Mouse (Mus musculus) liver, adult 2 months (tissue): ENCODE measurements around the gene Opn1mw. TPM values are rescaled to one million over a fixed set of nuclear protein-coding genes. Genes with fewer than 3 reads are reported as not detected.
"Not testable (repeated sequence)": the region's sequence is repeated elsewhere in the genome, so short reads cannot be mapped to it uniquely, and the experiment has no call there.

Experiments used
- DNase-seq: peaks from one replicate; pipeline ENCODE4 v3.0.0-alpha.2; 2011; ENCODE audit warnings: low read depth, low spot score; ENCODE audit errors: extremely low read depth
- H3K27ac ChIP-seq: fragments of 200-500 bp; replicated peaks from 2 replicates; pipeline ENCODE4 v1.5.1; 2012; ENCODE audit warnings: low read depth, mild to moderate bottlenecking, control low read depth, inconsistent platforms, low read length; ENCODE audit not compliant: insufficient read depth
- H3K27me3 ChIP-seq: fragments of 200-500 bp; 2 replicates; pipeline ENCODE4 v1.6.1; 2012; ENCODE audit warnings: mild to moderate bottlenecking, moderate library complexity, low read length, inconsistent platforms; ENCODE audit not compliant: control insufficient read depth, insufficient read depth
- H3K36me3 ChIP-seq: fragments of 200-500 bp; 2 replicates; pipeline ENCODE4 v1.6.1; 2012; ENCODE audit warnings: low read length, inconsistent platforms; ENCODE audit not compliant: control insufficient read depth, insufficient read depth
- H3K4me1 ChIP-seq: fragments of 200-500 bp; 2 replicates; pipeline ENCODE4 v1.6.1; 2011; ENCODE audit warnings: low read length; ENCODE audit not compliant: control insufficient read depth, insufficient read depth
- H3K4me3 ChIP-seq: fragments of 200-500 bp; 2 replicates; pipeline ENCODE4 v1.5.1; 2011; ENCODE audit warnings: low read depth, mild to moderate bottlenecking, control low read depth, low read length, moderate library complexity; ENCODE audit not compliant: insufficient read depth
- H3K79me2 ChIP-seq: fragments of 200-500 bp; 2 replicates; pipeline ENCODE4 v1.6.1; 2012; ENCODE audit warnings: inconsistent platforms, mild to moderate bottlenecking, low read length, moderate library complexity; ENCODE audit not compliant: control insufficient read depth, insufficient read depth
- H3K9ac ChIP-seq: fragments of 200-500 bp; 2 replicates; pipeline ENCODE4 v1.6.1; 2012; ENCODE audit warnings: low read depth, mild to moderate bottlenecking, control low read depth, inconsistent platforms, low read length
- CTCF ChIP-seq: fragments of 200-500 bp; IDR thresholded peaks from 2 replicates; pipeline ENCODE4 v1.5.1; 2011; ENCODE audit warnings: low read depth, low read length, control low read depth
- POLR2A ChIP-seq: fragments of 200-500 bp; IDR thresholded peaks from 2 replicates; pipeline ENCODE4 v1.6.1; 2011; ENCODE audit warnings: low read length, control low read depth; ENCODE audit not compliant: insufficient read depth; ENCODE audit errors: extremely low read depth
- WGBS: fragments of 180-500 bp; shearing (Covaris S2); methylation state at CpG from one replicate; pipeline ENCODE4 v1.1.7; 2018; 5-methylcytosine and 5-hydroxymethylcytosine counted together
- polyA plus RNA-seq: library from polyadenylated mRNA; depleted of rRNA; stranded (reverse); fragments of >200 nt; gene quantifications from 2 replicates; pipeline ENCODE4 v1.2.3, GENCODE M21; 2012
- total RNA-seq: library from RNA; depleted of rRNA; stranded (reverse); fragments of >200 nt; gene quantifications from 2 replicates; pipeline ENCODE4 v1.2.3, GENCODE M21; 2014

Gene Opn1mw
- total and polyA plus RNA-seq, 2 experiments = not detected

- H3K79me2 ChIP-seq = no peaks in the 10 kb centered on the region
- no peak overlapping the region for H3K27ac ChIP-seq
- TF ChIP-seq CTCF = no peak
- no peak for TF ChIP-seq POLR2A
- 61% methylated on average over 4 of the region's 4 CpGs for WGBS
- DNase-seq = no peak
- H3K9ac ChIP-seq = no peak overlapping the region
- no peaks in the 10 kb centered on the region for H3K4me1 ChIP-seq
- H3K36me3 ChIP-seq = no peaks in the 10 kb centered on the region
- H3K27me3 ChIP-seq = no peaks in the 10 kb centered on the region
- no peak overlapping the region for H3K4me3 ChIP-seq
These were observed 23.6 kb upstream of the Opn1mw start for GRCm38 (mm10) chrX:74103457-74104188.

- Histone ChIP-seq H3K4me1 (no peaks in the 10 kb centered on the region), H3K36me3 (no peaks in the 10 kb centered on the region), H3K27ac (no peak overlapping the region), H3K4me3 (no peak overlapping the region), H3K9ac (no peak overlapping the region), H3K79me2 (no peaks in the 10 kb centered on the region), H3K27me3 (no peaks in the 10 kb centered on the region)
- DNase-seq = no peak
- WGBS = 61% methylated on average over 2 of the region's 2 CpGs
- no peak for TF ChIP-seq POLR2A
- no peak for TF ChIP-seq CTCF
These were observed 21.3 kb upstream of the Opn1mw start for GRCm38 (mm10) chrX:74105916-74106315.

GRCm38 (mm10) chrX:74108747-74109146 lies 18.5 kb upstream of the Opn1mw start:
- DNase-seq = no peak

DNA sequence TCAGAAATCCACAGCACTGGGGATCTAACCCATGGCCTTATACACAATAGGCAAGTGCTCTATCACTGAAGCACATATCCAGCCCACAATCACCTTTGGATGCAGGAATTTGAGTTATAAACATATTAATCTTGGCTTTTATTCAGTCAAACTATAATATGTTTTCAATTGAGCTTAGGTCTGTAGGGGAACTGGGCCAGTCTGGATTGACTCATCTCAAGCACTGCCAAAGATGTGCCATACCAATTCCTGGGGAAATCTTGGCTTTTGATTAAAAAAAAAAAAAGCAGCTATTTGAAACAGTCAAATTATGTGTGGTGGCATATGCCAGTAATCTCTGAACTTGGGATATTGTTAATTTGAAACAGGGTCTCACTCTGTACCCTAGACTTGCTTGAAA lies 13.2 kb upstream of the Opn1mw start:
- no peak for DNase-seq
- H3K27ac ChIP-seq = no peak overlapping the region
- H3K27me3 ChIP-seq = no peaks in the 10 kb centered on the region
- no peak overlapping the region for H3K9ac ChIP-seq
- TF ChIP-seq CTCF = no peak
- TF ChIP-seq POLR2A = no peak
- no peaks in the 10 kb centered on the region for H3K4me1 ChIP-seq
- no peaks in the 10 kb centered on the region for H3K79me2 ChIP-seq
- no peaks in the 10 kb centered on the region for H3K36me3 ChIP-seq
- no peak overlapping the region for H3K4me3 ChIP-seq

More at GRCm38 (mm10) chrX:74108747-74109146, 18.5 kb upstream of the Opn1mw start:
- no peak overlapping the region for H3K4me3 ChIP-seq
- H3K79me2 ChIP-seq = no peaks in the 10 kb centered on the region
- no peaks in the 10 kb centered on the region for H3K4me1 ChIP-seq
- H3K9ac ChIP-seq = no peak overlapping the region
- H3K27ac ChIP-seq = no peak overlapping the region
- H3K36me3 ChIP-seq = no peaks in the 10 kb centered on the region
- 36% methylated on average over 3 of the region's 3 CpGs for WGBS
- TF ChIP-seq CTCF (no peak), POLR2A (no peak)
- H3K27me3 ChIP-seq = no peaks in the 10 kb centered on the region

GRCm38 (mm10) chrX:74115511-74115910 lies 11.8 kb upstream of the Opn1mw start:
- TF ChIP-seq CTCF = peak; percentile 70
- no peak for TF ChIP-seq POLR2A
- peak overlapping the region; percentile 45; the same call in 1 of the 2 replicates for H3K4me3 ChIP-seq
- H3K9ac ChIP-seq = peak overlapping the region; percentile 23; the same call in 1 of the 2 replicates
- H3K27me3 ChIP-seq = no peaks in the 10 kb centered on the region
- H3K36me3 ChIP-seq = no peaks in the 10 kb centered on the region
- 5% methylated on average over 10 of the region's 10 CpGs for WGBS
- no peaks in the 10 kb centered on the region for H3K4me1 ChIP-seq
- peak; percentile 81 for DNase-seq
- H3K79me2 ChIP-seq = no peaks in the 10 kb centered on the region
- H3K27ac ChIP-seq = peak overlapping the region; percentile 56

- no peaks in the 10 kb centered on the region for H3K4me1 ChIP-seq
- H3K27me3 ChIP-seq = no peaks in the 10 kb centered on the region
- H3K9ac ChIP-seq = no peak overlapping the region
- H3K36me3 ChIP-seq = no peaks in the 10 kb centered on the region
- 58% methylated on average over 2 of the region's 2 CpGs for WGBS
- TF ChIP-seq CTCF (no peak), POLR2A (no peak)
- no peak overlapping the region for H3K4me3 ChIP-seq
- no peak overlapping the region for H3K27ac ChIP-seq
- DNase-seq = peak; percentile 15
- H3K79me2 ChIP-seq = no peaks in the 10 kb centered on the region
These were observed 2.3 kb upstream of the Opn1mw start for GRCm38 (mm10) chrX:74124975-74125374.

GRCm38 (mm10) chrX:74135263-74135662 lies 8.0 kb downstream of the Opn1mw start, which contains the start of gene Mecp2:
TSS of gene Mecp2 (minus strand) at chrX:74135363.
- not testable (repeated sequence) for H3K4me3 ChIP-seq, H3K27ac ChIP-seq, H3K36me3 ChIP-seq, H3K9ac ChIP-seq, DNase-seq, H3K27me3 ChIP-seq, H3K79me2 ChIP-seq, H3K4me1 ChIP-seq
- WGBS = 13% methylated on average over 1 of the region's 1 CpGs
